Mouse (Mus musculus): ENCODE results near the gene Wdr4.
"Not testable (repeated sequence)": the region's sequence is repeated elsewhere in the genome, so short reads cannot be mapped to it uniquely, and the experiment has no call there.

Wdr4 gene

GRCm38 (mm10) chr17:31535871-31536629, 16.3 kb upstream of the Wdr4 start:
- DNase-seq (ENCODE audit: low read depth) = no peak

- no peak for DNase-seq (ENCODE audit: low read depth)
Observed at GRCm38 (mm10) chr17:31535358-31535757, 15.6 kb upstream of the Wdr4 start.

GRCm38 (mm10) chr17:31532331-31532730, 12.6 kb upstream of the Wdr4 start:
- DNase-seq (ENCODE audit: low read depth) = not testable (repeated sequence)

- peak; percentile 47 for DNase-seq (ENCODE audit: low read depth)
Observed at GRCm38 (mm10) chr17:31531441-31532158, 11.8 kb upstream of the Wdr4 start.

- peak; percentile 33 for DNase-seq (ENCODE audit: low read depth)
Observed at GRCm38 (mm10) chr17:31529314-31529713, 9.5 kb upstream of the Wdr4 start.

- peak; percentile 38 for DNase-seq (ENCODE audit: low read depth)
Observed at GRCm38 (mm10) chr17:31525816-31526215, 6.0 kb upstream of the Wdr4 start.

GRCm38 (mm10) chr17:31525114-31525513, 5.3 kb upstream of the Wdr4 start:
- DNase-seq (ENCODE audit: low read depth) = no peak

GRCm38 (mm10) chr17:31521948-31522347, 2.2 kb upstream of the Wdr4 start:
- no peak for DNase-seq (ENCODE audit: low read depth)

- DNase-seq (ENCODE audit: low read depth) = peak; percentile 51
Observed at GRCm38 (mm10) chr17:31520895-31521294, 1.1 kb upstream of the Wdr4 start.

GRCm38 (mm10) chr17:31519344-31519945, 335 bp downstream of the Wdr4 start:
- peak; percentile 87 for DNase-seq (ENCODE audit: low read depth)

GRCm38 (mm10) chr17:31514696-31515095, 5.1 kb downstream of the Wdr4 start:
- DNase-seq (ENCODE audit: low read depth) = no peak

- no peak for DNase-seq (ENCODE audit: low read depth)
Observed at GRCm38 (mm10) chr17:31512593-31512992, 7.2 kb downstream of the Wdr4 start.

- peak; percentile 90 for DNase-seq (ENCODE audit: low read depth)
Observed at GRCm38 (mm10) chr17:31511792-31512495, 7.8 kb downstream of the Wdr4 start.

GRCm38 (mm10) chr17:31510944-31511343, 8.8 kb downstream of the Wdr4 start:
- peak; percentile 46 for DNase-seq (ENCODE audit: low read depth)

GRCm38 (mm10) chr17:31506282-31506681, 13.5 kb downstream of the Wdr4 start:
- DNase-seq (ENCODE audit: low read depth) = no peak

- no peak for DNase-seq (ENCODE audit: low read depth)
Observed at GRCm38 (mm10) chr17:31505013-31505412, 14.8 kb downstream of the Wdr4 start.

GRCm38 (mm10) chr17:31503936-31504335, 15.8 kb downstream of the Wdr4 start:
- DNase-seq (ENCODE audit: low read depth) = no peak

- DNase-seq (ENCODE audit: low read depth) = no peak
Observed at GRCm38 (mm10) chr17:31503337-31503736, 16.4 kb downstream of the Wdr4 start.

- no peak for DNase-seq (ENCODE audit: low read depth)
Observed at GRCm38 (mm10) chr17:31502261-31502927, 17.4 kb downstream of the Wdr4 start.

GRCm38 (mm10) chr17:31500908-31501307, 18.9 kb downstream of the Wdr4 start:
- DNase-seq (ENCODE audit: low read depth) = no peak

GRCm38 (mm10) chr17:31500416-31500815, 19.4 kb downstream of the Wdr4 start:
- no peak for DNase-seq (ENCODE audit: low read depth)

GRCm38 (mm10) chr17:31499725-31500124, 20.1 kb downstream of the Wdr4 start:
- DNase-seq (ENCODE audit: low read depth) = no peak

All from 416B (cell line).